Mouse (Mus musculus) limb, embryonic 10.5 days (tissue): ENCODE results near the gene Soat1. TPM values are rescaled to one million over a fixed set of nuclear protein-coding genes. Genes with fewer than 3 reads are reported as not detected.

ENCODE experiments used
- DNase-seq: peaks from one replicate; pipeline ENCODE4 v3.0.0-alpha.2; 2017; ENCODE audit warnings: low spot score
- H3K27ac ChIP-seq: fragments of 300-500 bp; sonication (generic); 2 replicates; pipeline ENCODE4 v1.5.1; 2016; ENCODE audit warnings: mild to moderate bottlenecking
- H3K27me3 ChIP-seq: fragments of 300-500 bp; sonication (generic); 2 replicates; pipeline ENCODE4 v1.6.1; 2016; ENCODE audit warnings: low read depth, mild to moderate bottlenecking; ENCODE audit not compliant: poor library complexity, severe bottlenecking
- H3K36me3 ChIP-seq: fragments of 300-500 bp; sonication (generic); 2 replicates; pipeline ENCODE4 v1.6.1; 2016; ENCODE audit warnings: mild to moderate bottlenecking, moderate library complexity
- H3K4me1 ChIP-seq: fragments of 300-500 bp; sonication (generic); 2 replicates; pipeline ENCODE4 v1.6.1; 2016
- H3K4me3 ChIP-seq: fragments of 300-500 bp; sonication (generic); 2 replicates; pipeline ENCODE4 v1.5.1; 2016; ENCODE audit warnings: mild to moderate bottlenecking, moderate library complexity
- H3K9me3 ChIP-seq: fragments of 300-500 bp; sonication (generic); replicated peaks from 2 replicates; pipeline ENCODE4 v1.6.1; 2016; ENCODE audit warnings: mild to moderate bottlenecking
- WGBS: fragments of 180-500 bp; shearing (Covaris S2); methylation state at CpG from one replicate; pipeline ENCODE4 v1.1.7; 2016; 5-methylcytosine and 5-hydroxymethylcytosine counted together
- polyA plus RNA-seq: library from polyadenylated mRNA; unstranded; fragments of >200 nt; fragmentation: Nextera tagmentation; extraction: Ambion mirVana; gene quantifications from 2 replicates; pipeline ENCODE4 v1.2.1, GENCODE M21; 2016

The Soat1 gene
- polyA plus RNA-seq, 1 experiment from 2014 or later = 26.2 TPM

DNA sequence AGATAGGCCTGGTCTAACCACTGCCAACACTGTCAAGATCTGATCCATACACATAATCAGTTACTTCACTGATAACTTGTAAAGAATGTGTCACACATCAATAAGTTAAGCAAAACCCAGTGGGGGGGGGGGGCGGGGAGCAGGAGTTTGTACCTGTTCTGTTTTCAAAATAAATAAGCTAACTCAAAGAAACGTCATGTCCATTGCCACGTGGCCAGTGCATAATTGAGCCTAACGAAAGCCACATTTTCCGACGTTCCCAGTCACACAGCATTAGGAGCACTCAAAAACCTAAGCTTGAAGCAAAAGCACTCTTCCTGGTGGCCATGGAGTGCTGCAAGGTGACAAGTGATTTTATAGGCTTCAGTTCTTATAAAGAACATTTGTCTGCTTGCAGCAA is 13.1 kb downstream of the Soat1 start:
- DNase-seq = no peak
- Histone ChIP-seq H3K9me3 (no peaks in the 10 kb centered on the region), H3K4me3 (no peak overlapping the region), H3K27me3 (no peaks in the 10 kb centered on the region), H3K27ac (no peak overlapping the region), H3K36me3 (peaks cover 28% of the 10 kb centered on the region), H3K4me1 (peaks cover 10% of the 10 kb centered on the region; the same call in 1 of the 2 replicates)
- WGBS = 51% methylated on average over 6 of the region's 6 CpGs

DNA sequence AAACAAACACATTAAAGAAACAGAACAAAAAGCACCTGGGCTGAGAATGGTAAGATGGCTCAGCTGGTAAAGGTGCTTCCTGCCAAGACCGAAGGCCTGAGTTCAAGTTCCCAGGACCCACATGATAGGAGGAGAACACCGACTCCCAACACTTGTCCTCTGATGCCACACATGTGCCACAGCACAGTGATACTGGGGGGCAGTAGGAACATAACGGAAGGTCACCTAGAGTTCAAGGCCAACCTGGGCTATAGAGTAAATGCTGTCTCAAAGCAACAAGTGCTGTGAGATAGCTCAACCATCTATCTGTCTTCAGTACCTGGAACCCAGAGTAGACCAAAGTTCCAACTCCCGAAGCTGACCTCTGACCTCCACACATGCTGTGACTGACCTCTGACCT is 13.9 kb downstream of the Soat1 start:
- no peaks in the 10 kb centered on the region for H3K9me3 ChIP-seq
- WGBS = 93% methylated on average over 4 of the region's 4 CpGs
- no peak overlapping the region for H3K27ac ChIP-seq
- no peak overlapping the region for H3K4me3 ChIP-seq
- no peak for DNase-seq
- no peaks in the 10 kb centered on the region for H3K27me3 ChIP-seq
- H3K36me3 ChIP-seq = peaks cover 28% of the 10 kb centered on the region
- H3K4me1 ChIP-seq = peaks cover 10% of the 10 kb centered on the region; the same call in 1 of the 2 replicates

DNA sequence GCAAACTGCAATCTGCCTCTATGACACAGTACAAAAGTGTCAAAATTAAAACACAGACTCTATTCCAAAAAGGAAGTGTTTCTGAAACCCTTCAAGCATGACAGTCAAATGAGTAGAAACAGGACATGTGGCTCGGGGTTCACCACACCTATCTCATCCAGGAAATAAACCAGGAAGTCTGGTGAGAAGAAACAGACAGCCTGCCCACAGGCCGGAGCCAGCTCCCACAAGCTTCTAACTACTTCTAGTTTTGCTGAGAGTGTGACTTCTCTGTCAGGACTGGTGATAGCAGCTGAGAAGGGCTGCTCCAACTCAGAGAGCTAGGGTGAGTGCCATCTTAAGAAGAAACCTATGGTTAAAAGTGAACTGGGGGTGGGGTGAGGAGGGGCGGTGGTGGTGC is 14.4 kb downstream of the Soat1 start:
- peaks cover 26% of the 10 kb centered on the region for H3K36me3 ChIP-seq
- H3K4me3 ChIP-seq = no peak overlapping the region
- peaks cover 10% of the 10 kb centered on the region; the same call in 1 of the 2 replicates for H3K4me1 ChIP-seq
- WGBS = 82% methylated on average over 3 of the region's 3 CpGs
- H3K27ac ChIP-seq = no peak overlapping the region
- DNase-seq = no peak
- H3K27me3 ChIP-seq = no peaks in the 10 kb centered on the region
- no peaks in the 10 kb centered on the region for H3K9me3 ChIP-seq

DNA sequence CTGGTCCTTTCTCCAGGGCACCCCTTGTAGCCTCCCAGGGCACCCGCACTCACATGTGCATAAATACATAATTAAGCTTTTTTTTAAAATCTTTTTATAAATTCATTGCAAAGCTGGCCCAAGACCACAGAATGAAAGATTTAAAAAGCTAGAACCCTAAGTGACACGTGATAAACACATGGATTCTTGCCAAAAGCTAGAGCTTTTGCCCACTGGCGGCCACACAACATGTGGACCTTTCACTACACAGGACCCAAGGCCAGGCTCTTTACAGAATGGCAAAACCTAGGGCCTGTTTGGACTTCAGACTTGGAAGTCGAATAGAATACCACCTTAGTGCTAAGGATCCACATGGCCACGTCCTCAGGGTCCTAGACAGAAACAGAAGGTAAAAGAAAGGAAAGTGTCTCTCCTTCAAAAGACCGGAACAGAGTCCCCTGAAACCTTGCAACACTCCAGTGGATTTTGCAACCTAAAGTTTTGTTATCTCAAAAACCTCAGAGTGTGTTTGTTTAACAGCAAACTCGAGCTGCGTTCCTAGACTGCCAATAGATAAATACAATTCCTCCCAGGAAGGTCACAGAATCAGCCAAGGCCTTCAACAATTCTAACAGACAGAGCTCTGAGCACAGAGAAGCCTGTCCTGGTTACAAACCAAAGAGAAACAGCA is 15.6 kb downstream of the Soat1 start:
- H3K9me3 ChIP-seq = no peaks in the 10 kb centered on the region
- no peak overlapping the region for H3K4me3 ChIP-seq
- H3K4me1 ChIP-seq = peaks cover 10% of the 10 kb centered on the region; the same call in 1 of the 2 replicates
- no peak overlapping the region for H3K27ac ChIP-seq
- H3K36me3 ChIP-seq = peaks cover 22% of the 10 kb centered on the region
- 90% methylated on average over 8 of the region's 8 CpGs for WGBS
- no peak for DNase-seq
- H3K27me3 ChIP-seq = no peaks in the 10 kb centered on the region

DNA sequence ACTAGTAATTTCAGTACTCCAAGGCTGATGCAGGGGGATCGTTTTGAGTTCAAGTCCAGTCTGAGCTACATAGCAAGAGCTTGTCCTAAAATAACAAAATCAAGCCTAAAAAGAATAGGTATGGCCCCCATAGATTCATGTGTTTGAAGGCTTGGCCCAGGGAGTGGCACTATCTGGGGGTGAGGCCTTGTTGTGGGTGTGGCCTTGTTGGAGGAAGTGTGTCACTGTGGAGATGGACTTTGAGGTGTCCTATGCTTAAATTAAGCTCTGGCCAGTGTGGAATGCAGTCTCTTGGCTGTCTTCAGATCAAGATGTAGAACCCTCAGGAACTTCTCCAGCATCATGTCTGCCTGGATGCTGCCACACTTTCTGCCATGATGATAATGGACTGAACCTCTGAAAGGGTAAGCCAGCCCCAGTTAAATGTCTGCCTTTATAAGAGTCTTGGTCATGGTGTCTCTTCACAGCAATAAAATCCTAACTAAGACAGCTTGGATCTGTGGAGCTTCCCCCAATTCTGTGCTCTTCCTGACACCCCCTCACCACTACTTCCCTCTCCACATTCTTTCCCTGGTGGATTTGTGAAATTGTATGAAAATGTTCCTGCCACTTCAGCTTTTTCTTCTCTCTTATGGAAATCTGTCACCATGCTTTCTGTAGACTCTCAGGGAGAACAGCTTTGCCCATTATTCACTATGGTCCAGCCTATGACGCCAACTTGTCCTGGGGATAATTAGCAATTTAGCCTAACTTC is 18.9 kb downstream of the Soat1 start:
- H3K27ac ChIP-seq = no peak overlapping the region
- DNase-seq = no peak
- 0 out of 2 replicates have a peak, but pooled peaks cover 3% of the 10 kb centered on the region for H3K4me1 ChIP-seq
- H3K9me3 ChIP-seq = no peaks in the 10 kb centered on the region
- H3K36me3 ChIP-seq = peaks cover 16% of the 10 kb centered on the region
- WGBS = 94% methylated on average over 2 of the region's 2 CpGs
- H3K27me3 ChIP-seq = no peaks in the 10 kb centered on the region
- H3K4me3 ChIP-seq = no peak overlapping the region

DNA sequence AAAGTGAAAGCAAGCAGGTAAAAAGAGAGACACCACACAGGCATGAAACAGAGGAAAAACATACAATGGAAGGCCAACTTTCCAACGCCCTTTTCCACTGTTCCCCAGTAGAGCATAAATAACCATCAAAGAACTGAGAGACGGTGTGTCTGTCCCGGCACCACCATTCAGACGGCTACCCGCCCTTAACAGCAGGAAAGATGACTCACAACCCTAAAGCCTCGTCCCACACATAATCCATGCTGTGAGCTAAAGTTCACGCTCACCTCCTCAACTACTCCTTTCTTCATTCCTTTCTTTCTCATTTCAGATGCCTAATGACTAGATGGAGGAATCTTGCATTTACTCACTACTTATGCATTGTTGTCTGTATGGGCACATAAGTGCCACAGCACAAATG is 19.7 kb downstream of the Soat1 start:
- H3K4me3 ChIP-seq = no peak overlapping the region
- 61% methylated on average over 7 of the region's 7 CpGs for WGBS
- no peaks in the 10 kb centered on the region for H3K4me1 ChIP-seq
- no peaks in the 10 kb centered on the region for H3K27me3 ChIP-seq
- H3K9me3 ChIP-seq = no peaks in the 10 kb centered on the region
- H3K27ac ChIP-seq = no peak overlapping the region
- DNase-seq = no peak
- peaks cover 16% of the 10 kb centered on the region for H3K36me3 ChIP-seq

DNA sequence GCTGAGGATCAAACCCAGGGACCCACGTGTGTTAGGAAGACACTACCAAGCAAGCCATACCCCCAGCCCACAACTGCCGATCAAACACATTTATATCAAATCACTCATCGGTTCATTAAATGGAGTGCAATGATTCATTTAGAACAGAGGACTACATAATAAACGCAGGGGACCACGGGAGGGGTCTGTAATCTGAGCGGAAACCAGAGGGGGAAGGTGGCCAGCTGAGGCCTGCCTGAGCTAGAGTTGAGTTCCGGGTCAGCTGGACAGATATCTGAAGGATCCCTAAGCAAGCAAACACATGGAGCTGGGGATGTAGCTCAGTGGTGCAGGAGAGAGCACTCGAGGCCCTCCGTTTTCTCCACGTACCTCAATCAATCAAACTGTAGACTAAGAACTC is 20.3 kb downstream of the Soat1 start:
- Histone ChIP-seq H3K36me3 (peaks cover 16% of the 10 kb centered on the region), H3K4me1 (no peaks in the 10 kb centered on the region), H3K27me3 (no peaks in the 10 kb centered on the region), H3K27ac (no peak overlapping the region), H3K4me3 (no peak overlapping the region), H3K9me3 (no peaks in the 10 kb centered on the region)
- WGBS = 82% methylated on average over 10 of the region's 10 CpGs
- no peak for DNase-seq

DNA sequence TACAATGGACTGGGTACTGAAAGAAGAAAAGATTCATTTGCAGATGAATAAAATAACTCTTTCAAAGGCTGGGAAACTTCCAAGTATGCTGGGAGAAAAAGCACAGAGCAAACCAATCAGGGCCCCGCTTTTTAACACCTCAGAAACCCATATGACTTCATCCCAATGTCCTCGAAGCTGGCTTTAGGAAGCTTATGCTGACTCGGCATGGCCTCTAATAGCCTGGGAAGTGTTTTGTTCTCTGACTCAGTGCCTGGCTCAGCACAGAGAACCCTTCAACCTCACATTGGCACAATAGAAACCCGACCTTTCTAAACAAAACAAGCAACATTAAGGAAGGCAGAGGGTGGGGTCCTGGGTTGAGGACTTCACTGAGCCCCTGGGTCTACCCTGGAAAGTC is 23.7 kb downstream of the Soat1 start:
- 63% methylated on average over 4 of the region's 4 CpGs for WGBS
- H3K4me3 ChIP-seq = no peak overlapping the region
- no peaks in the 10 kb centered on the region for H3K4me1 ChIP-seq
- H3K27me3 ChIP-seq = no peaks in the 10 kb centered on the region
- peaks cover 13% of the 10 kb centered on the region for H3K36me3 ChIP-seq
- DNase-seq = no peak
- no peak overlapping the region for H3K27ac ChIP-seq
- H3K9me3 ChIP-seq = no peaks in the 10 kb centered on the region

DNA sequence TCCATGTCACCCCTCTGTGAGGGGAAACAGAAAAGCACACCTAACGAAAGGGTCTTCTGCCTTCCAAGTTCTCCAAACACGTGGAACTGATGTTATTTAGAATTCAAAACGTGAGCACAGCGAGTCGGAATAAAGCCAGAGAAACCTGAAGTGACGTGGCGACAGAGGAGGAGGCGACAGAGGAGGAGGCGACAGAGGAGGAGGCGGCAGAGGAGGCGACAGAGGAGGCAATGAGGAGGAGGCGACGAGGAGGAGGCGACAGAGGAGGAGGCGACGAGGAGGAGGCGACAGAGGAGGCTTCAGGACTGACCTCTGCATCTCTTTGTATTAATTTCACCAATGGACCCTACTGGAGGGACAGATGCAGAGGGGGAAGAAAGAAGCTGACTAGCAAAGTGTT is 24.4 kb downstream of the Soat1 start:
- Histone ChIP-seq H3K27me3 (no peaks in the 10 kb centered on the region), H3K4me3 (no peak overlapping the region), H3K9me3 (no peaks in the 10 kb centered on the region), H3K36me3 (peaks cover 15% of the 10 kb centered on the region), H3K27ac (no peak overlapping the region), H3K4me1 (no peaks in the 10 kb centered on the region)
- DNase-seq = no peak
- WGBS = 78% methylated on average over 17 of the region's 17 CpGs

DNA sequence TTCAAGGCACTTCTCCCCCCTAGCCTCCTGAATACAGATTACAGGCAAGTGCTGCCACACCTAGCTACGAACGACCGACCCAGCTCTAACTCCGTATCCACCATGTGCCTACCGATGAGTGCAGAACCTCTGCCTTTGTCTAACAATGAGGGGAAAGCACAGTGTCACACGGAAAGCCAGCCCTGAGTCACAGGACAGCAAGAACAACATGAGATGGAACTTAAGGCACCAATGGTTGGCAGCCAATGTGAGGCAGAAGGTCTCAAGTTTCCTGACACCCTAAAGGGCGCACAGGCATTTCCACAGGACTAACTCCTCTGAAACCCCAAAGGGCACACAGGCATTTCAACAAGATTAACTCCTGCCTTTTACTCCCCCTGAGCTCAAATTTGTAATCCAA is 25.0 kb downstream of the Soat1 start:
- peaks cover 18% of the 10 kb centered on the region for H3K36me3 ChIP-seq
- DNase-seq = no peak
- H3K27me3 ChIP-seq = no peaks in the 10 kb centered on the region
- no peak overlapping the region for H3K4me3 ChIP-seq
- 84% methylated on average over 7 of the region's 7 CpGs for WGBS
- no peak overlapping the region for H3K27ac ChIP-seq
- no peaks in the 10 kb centered on the region for H3K4me1 ChIP-seq
- H3K9me3 ChIP-seq = no peaks in the 10 kb centered on the region

DNA sequence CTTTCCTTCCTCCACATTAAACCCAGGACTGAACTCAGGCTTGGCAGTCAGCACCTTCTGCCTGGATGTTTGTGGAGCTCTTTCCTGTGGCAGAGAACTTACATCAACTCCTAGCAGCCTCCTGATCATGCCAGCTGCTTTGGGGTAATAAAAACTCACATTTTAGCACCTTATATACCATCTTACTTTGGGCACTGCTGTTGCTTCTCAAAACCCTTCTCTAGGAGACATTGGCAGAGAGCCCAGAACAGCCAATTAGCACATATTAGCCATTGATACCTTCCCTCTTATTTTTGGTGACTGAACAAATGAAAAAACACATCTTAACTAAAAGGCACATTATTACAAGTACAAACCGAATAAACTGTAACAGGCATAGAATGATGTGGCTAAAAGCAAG is 29.1 kb downstream of the Soat1 start:
- DNase-seq = no peak

DNA sequence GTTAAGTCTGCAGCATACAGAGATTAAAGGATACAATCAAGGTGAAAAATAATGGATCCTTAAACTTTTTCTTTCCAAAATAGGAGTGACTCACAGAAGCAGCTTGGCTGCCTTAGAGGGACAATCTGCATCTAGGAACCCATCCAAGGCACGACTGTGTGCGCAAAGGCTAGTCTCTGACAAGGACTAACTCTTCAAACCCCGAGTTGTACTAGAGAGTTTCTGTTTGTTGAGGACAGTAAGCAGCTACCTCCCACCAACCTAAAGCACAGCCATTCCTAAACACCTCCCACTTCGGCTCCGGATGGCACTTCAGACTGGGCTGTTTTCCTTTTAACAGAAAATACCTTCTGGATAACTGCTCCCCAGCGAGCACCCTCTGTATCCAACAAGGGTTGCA is 31.4 kb downstream of the Soat1 start:
- DNase-seq = no peak
- Histone ChIP-seq H3K4me3 (no peak overlapping the region), H3K27me3 (no peaks in the 10 kb centered on the region), H3K27ac (no peak overlapping the region), H3K36me3 (peaks cover 63% of the 10 kb centered on the region), H3K9me3 (no peaks in the 10 kb centered on the region), H3K4me1 (no peaks in the 10 kb centered on the region)
- WGBS = 90% methylated on average over 6 of the region's 6 CpGs

More for the DNA sequence above, 29.1 kb downstream of the Soat1 start:
- Histone ChIP-seq H3K36me3 (peaks cover 41% of the 10 kb centered on the region), H3K27me3 (no peaks in the 10 kb centered on the region), H3K9me3 (no peaks in the 10 kb centered on the region), H3K27ac (no peak overlapping the region), H3K4me3 (no peak overlapping the region), H3K4me1 (no peaks in the 10 kb centered on the region)
- WGBS = 92% methylated on average over 1 of the region's 1 CpGs

DNA sequence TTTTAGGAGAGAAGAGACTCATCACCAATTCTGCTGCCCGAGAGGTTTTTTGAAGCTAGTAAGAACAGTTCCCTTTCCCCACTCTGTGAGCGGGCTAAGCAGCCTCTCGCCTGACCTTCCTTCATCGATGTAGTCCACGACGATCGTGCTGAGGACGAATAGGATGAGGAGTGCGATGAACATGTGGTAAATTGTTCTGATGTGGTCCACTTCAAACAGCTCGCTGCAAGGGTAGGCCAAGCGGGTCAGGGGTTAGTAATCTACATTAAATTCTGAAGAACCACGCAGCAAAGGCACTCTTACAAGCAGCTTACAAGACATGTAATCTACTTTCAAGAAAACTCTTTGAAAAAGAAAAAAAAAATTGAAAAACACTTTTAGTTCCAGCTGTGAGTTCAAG is 31.9 kb downstream of the Soat1 start:
- 91% methylated on average over 12 of the region's 12 CpGs for WGBS
- no peak for DNase-seq
- Histone ChIP-seq H3K4me1 (no peaks in the 10 kb centered on the region), H3K9me3 (no peaks in the 10 kb centered on the region), H3K27me3 (no peaks in the 10 kb centered on the region), H3K36me3 (peaks cover 68% of the 10 kb centered on the region), H3K4me3 (no peak overlapping the region), H3K27ac (no peak overlapping the region)
